Mouse (Mus musculus) heart, adult 18-20 months (tissue): Measurements from ENCODE around the gene Cyb5r4. TPM values are rescaled to one million over a fixed set of nuclear protein-coding genes. Genes with fewer than 3 reads are reported as not detected.

Experiments used
- total RNA-seq, 2 experiments: library from RNA; stranded (reverse); gene quantifications; 2 replicates each; pipeline ENCODE4 v1.2.3; 2021

The Cyb5r4 gene
- total RNA-seq, 2 experiments from 2014 or later, result 30.5 to 31.0 TPM

Other genes with a start within 250 kb of the Cyb5r4 start
- gene Snap91, start 141.4 kb upstream of the Cyb5r4 start, total RNA-seq, result 1 to 10 TPM; 4.8 to 7.0 TPM
- gene Ripply2, start 6.5 kb upstream of the Cyb5r4 start, total RNA-seq, result not detected
- 1 to 10 TPM; 1.5 to 1.6 TPM for gene Mrap2, start 122.3 kb downstream of the Cyb5r4 start, total RNA-seq
- 1 to 10 TPM; 2.2 to 2.8 TPM for gene Cep162, start 233.5 kb downstream of the Cyb5r4 start, total RNA-seq